Mouse (Mus musculus) midbrain, embryonic 16.5 days (tissue): ENCODE data around the gene Mrps23. TPM values are rescaled to one million over a fixed set of nuclear protein-coding genes. Genes with fewer than 3 reads are reported as not detected.

Experiments used
- ATAC-seq: fragments of 200-750 bp; cut with Nextera tagmentation; 2 replicates; pipeline ENCODE4 v1.8.0; 2017; ENCODE audit warnings: moderate TSS enrichment
- H3K27ac ChIP-seq: fragments of 300-500 bp; sonication (generic); 2 replicates; pipeline ENCODE4 v1.5.1; 2014; ENCODE audit warnings: mild to moderate bottlenecking, low read length, mixed read lengths
- H3K27me3 ChIP-seq: fragments of 300-500 bp; sonication (generic); 2 replicates; pipeline ENCODE4 v1.6.1; 2014; ENCODE audit warnings: low read depth, low read length, mixed read lengths; ENCODE audit not compliant: control insufficient read depth, insufficient read depth
- H3K36me3 ChIP-seq: fragments of 300-500 bp; sonication (generic); 2 replicates; pipeline ENCODE4 v1.6.1; 2014; ENCODE audit warnings: mild to moderate bottlenecking, low read length, moderate library complexity, mixed read lengths; ENCODE audit not compliant: control insufficient read depth, insufficient read depth
- H3K4me1 ChIP-seq: fragments of 300-500 bp; sonication (generic); 2 replicates; pipeline ENCODE4 v1.6.1; 2014; ENCODE audit warnings: mild to moderate bottlenecking, low read length, mixed read lengths; ENCODE audit not compliant: control insufficient read depth, insufficient read depth
- H3K4me2 ChIP-seq: fragments of 300-500 bp; sonication (generic); 2 replicates; pipeline ENCODE4 v1.6.1; 2014; ENCODE audit warnings: mild to moderate bottlenecking, low read length, mixed read lengths
- H3K4me3 ChIP-seq: fragments of 300-500 bp; sonication (generic); 2 replicates; pipeline ENCODE4 v1.5.1; 2014; ENCODE audit warnings: low read depth, mild to moderate bottlenecking, low read length, moderate library complexity, mixed read lengths
- H3K9ac ChIP-seq: fragments of 300-500 bp; sonication (generic); 2 replicates; pipeline ENCODE4 v1.6.1; 2014; ENCODE audit warnings: low read depth, low read length, mixed read lengths
- H3K9me3 ChIP-seq: fragments of 300-500 bp; sonication (generic); replicated peaks from 2 replicates; pipeline ENCODE4 v1.6.1; 2014; ENCODE audit warnings: mild to moderate bottlenecking, low read length, mixed read lengths; ENCODE audit not compliant: control insufficient read depth, poor library complexity, severe bottlenecking
- WGBS: fragments of 180-500 bp; shearing (Covaris S2); extraction: QIAGEN DNeasy Blood & Tissue Kit; methylation state at CpG from one replicate; pipeline ENCODE4 v1.1.7; 2014; 5-methylcytosine and 5-hydroxymethylcytosine counted together
- polyA plus RNA-seq: library from polyadenylated mRNA; unstranded; fragments of >200 nt; fragmentation: Nextera tagmentation; extraction: Ambion mirVana; gene quantifications from 2 replicates; pipeline ENCODE4 v1.2.1, GENCODE M21; 2015

Mrps23 gene
- polyA plus RNA-seq, 1 experiment from 2014 or later, result 65.4 TPM

DNA sequence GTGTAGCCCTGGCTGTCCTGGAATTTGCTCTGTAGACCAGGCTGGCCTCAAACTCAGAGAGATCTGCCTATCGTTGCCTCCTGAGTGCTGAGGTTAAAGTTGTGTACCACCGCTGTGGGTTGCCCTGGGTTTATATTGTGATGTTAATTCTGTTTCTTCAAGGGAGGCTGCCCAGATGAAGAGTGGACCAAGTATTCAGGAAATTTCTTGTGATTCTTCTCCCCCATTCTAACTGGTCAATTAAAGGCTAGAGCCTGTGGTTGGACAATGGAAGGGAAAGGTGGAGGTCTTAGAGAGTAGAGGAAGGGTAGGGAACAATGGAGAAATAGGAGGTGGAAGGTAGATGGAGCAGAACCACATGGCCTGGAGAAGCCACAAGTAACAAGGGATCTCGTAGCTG lies 33.6 kb upstream of the Mrps23 start:
- Histone ChIP-seq H3K4me1 (peaks cover 9% of the 10 kb centered on the region; the same call in 1 of the 2 replicates), H3K9me3 (no peaks in the 10 kb centered on the region), H3K4me3 (no peak overlapping the region), H3K27ac (no peak overlapping the region), H3K9ac (no peak overlapping the region), H3K4me2 (no peak overlapping the region), H3K27me3 (no peaks in the 10 kb centered on the region; the same call in none of the 2 replicates), H3K36me3 (no peaks in the 10 kb centered on the region)
- ATAC-seq, result no peak
- 29% methylated on average over 3 of the region's 3 CpGs for WGBS

DNA sequence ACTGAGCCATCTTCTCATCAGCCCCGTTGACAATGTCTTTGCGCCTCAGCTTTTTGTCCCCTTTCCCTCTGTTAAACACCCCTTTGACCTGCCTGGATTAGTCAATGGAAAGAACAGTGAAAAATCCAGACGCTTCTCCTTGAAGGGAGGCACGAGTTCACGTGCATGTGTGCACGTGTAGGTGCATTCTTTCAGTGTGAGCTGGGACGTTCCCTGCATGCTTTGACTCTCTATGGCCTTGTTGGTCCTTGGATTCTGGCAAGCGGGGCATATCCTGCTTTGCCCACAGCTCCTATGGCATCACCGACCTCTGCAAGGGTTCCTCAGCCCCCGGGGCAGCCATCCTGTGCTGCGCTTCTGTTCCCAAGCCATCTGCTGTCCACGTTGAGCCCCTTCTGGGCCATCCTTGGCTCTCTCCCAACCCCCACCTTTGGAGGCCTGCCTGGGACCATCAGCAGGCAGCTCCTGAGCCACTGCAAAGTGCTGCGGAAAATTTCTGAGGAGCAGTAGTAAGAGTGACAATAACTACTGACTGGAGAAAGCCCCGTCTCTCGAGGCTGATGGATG lies 32.2 kb upstream of the Mrps23 start:
- Histone ChIP-seq H3K27me3 (no peaks in the 10 kb centered on the region; the same call in none of the 2 replicates), H3K9ac (0 out of 2 replicates have a peak overlapping the region, but pooled peaks have one; percentile 8), H3K27ac (no peak overlapping the region), H3K4me1 (peaks cover 5% of the 10 kb centered on the region; the same call in 1 of the 2 replicates), H3K4me3 (no peak overlapping the region), H3K36me3 (no peaks in the 10 kb centered on the region), H3K9me3 (no peaks in the 10 kb centered on the region), H3K4me2 (no peak overlapping the region)
- no peak for ATAC-seq
- 71% methylated on average over 15 of the region's 15 CpGs for WGBS

DNA sequence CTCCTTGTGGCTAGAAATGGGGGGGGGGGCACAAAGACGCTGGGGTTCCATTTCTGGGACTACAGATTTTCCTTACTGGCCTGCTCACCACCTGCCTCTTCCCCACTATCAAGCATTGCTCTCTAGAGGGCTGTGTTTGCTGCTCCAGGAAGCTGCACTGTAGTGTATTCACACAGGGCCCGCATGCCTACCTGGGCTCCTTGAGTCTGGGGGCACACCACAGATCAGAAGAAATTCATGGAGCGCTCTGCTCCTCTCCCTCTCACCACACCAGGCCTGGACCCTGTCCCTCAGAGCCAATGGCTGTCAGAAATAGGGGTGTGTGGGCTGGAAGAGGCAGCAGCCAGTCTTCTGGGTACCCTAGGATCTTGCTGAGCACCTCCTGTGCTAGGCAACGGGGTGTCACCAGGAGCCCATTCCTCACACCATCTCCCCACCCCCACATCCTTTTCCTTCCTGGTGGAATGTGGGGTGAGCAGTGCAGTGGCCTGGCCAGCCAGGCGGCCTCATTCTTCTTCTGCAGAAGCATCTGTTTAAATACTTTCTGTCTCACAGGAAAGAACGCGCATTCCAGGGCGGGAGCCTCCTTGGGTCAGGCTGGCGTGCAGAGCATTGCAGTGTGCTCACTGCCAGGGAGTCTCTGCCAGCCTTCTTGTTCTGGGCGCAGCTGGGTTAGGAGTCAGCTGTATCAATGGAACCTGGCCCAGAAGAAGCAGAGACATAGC lies 31.4 kb upstream of the Mrps23 start:
- 0 out of 2 replicates have a peak overlapping the region, but pooled peaks have one; percentile 28 for H3K9ac ChIP-seq
- H3K36me3 ChIP-seq, result 0 out of 2 replicates have a peak, but pooled peaks cover 2% of the 10 kb centered on the region
- 43% methylated on average over 10 of the region's 10 CpGs for WGBS
- H3K9me3 ChIP-seq, result no peaks in the 10 kb centered on the region
- H3K27ac ChIP-seq, result 0 out of 2 replicates have a peak overlapping the region, but pooled peaks have one; percentile 32
- H3K4me3 ChIP-seq, result no peak overlapping the region
- H3K4me1 ChIP-seq, result peaks cover 5% of the 10 kb centered on the region; the same call in 1 of the 2 replicates
- H3K27me3 ChIP-seq, result no peaks in the 10 kb centered on the region; the same call in none of the 2 replicates
- no peak overlapping the region for H3K4me2 ChIP-seq
- ATAC-seq, result peak; percentile 51; the same call in 1 of the 2 replicates

DNA sequence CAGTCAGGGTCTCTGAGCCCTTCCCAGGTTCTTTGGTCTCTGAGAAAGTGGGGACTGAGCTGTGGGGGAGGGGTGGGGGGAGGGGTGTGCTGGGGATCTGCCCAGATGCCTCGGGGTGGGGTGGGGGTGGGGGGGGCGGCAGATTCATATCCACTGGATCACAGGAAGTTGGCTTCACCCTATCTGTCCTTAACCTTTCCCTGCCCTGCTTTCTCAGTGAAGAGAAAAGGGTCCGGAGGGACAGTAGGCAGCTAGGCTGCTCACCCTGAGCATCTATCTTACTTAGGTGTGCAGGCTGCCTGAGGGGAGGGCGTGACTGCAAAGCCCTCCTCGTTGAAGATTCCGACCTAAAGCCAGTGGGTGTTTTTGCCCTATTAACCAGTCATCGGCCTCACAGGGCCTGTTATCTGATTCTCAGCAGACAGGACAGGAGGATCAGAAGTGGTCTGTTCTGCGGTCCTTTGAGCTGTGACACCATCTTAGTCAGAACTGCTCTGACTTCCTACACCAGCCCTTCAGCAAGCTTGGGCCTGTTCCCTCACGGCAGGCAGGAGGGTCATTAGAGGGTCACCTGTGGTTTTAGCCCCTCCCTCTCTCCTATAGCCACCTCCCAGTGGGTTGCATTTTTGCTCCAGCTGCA lies 30.7 kb upstream of the Mrps23 start:
- Histone ChIP-seq H3K4me1 (peaks cover 5% of the 10 kb centered on the region; the same call in 1 of the 2 replicates), H3K9ac (no peak overlapping the region), H3K36me3 (0 out of 2 replicates have a peak, but pooled peaks cover 2% of the 10 kb centered on the region), H3K4me2 (no peak overlapping the region), H3K27ac (no peak overlapping the region), H3K9me3 (no peaks in the 10 kb centered on the region), H3K27me3 (no peaks in the 10 kb centered on the region; the same call in none of the 2 replicates), H3K4me3 (no peak overlapping the region)
- ATAC-seq, result no peak
- 34% methylated on average over 9 of the region's 9 CpGs for WGBS

DNA sequence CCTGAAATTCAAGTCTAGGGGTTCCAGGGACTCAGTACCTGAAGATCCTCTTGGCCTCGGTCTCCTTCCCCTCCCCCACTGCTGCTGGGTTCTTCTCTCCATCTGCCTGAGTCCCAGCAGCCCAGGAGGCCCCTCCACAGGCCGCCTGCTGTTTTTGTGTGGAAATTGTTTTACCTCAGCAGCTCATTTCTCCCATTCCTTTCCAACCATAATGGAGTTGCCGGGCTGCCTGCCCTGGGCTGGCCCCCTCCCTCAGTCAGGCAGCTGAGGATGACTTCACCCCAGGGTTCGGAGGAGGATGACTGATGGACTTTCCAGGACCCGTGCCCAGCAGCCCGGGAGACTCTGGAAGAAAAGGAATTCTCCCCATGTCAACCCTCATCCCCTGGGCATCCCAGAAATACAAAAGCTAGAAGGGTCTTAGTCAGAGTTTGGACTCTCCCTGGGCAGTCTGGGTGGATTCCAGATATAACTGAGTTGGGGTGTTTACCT lies 23.7 kb upstream of the Mrps23 start:
- ATAC-seq, result peak; percentile 54; the same call in 1 of the 2 replicates
- Histone ChIP-seq H3K36me3 (peaks cover 19% of the 10 kb centered on the region), H3K4me1 (peaks cover 10% of the 10 kb centered on the region), H3K9me3 (no peaks in the 10 kb centered on the region), H3K4me2 (no peak overlapping the region), H3K27ac (no peak overlapping the region), H3K9ac (peak overlapping the region; percentile 4; the same call in 1 of the 2 replicates), H3K27me3 (no peaks in the 10 kb centered on the region), H3K4me3 (no peak overlapping the region)
- WGBS, result 9% methylated on average over 6 of the region's 6 CpGs

DNA sequence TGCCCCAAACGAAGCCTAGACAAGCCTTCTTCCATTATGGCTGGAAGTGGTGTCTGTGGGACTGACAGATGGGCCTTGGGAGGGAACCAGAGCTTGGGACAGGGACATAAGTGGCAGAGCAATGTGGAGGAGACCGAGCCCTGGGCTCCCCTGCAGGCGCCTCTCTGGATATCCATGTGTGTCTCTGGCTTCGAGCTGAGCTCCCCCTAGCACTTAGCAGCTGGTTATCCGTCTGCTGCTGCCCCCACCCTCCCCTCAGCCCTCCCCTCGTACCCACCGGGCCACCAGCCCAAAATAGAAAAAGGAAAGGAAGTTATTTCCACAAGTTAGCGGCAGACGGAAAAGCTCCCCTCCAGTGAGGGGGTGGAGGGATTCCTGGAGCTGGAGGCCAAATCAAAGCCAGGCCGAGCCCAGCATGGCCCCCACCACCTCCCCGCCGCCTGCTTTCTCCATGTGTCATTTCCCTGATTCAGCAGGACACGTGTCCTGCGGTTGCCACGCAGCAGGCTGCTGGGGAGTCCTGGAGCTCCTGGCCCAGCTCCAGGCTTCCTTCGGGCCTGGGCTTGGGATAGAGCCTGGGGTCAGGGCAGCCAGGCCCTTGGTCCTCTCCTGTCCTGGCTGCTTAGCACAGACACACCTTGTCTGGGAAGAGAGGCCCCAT lies 23.1 kb upstream of the Mrps23 start:
- Histone ChIP-seq H3K9ac (no peak overlapping the region), H3K4me3 (no peak overlapping the region), H3K4me2 (no peak overlapping the region), H3K27me3 (no peaks in the 10 kb centered on the region), H3K27ac (no peak overlapping the region), H3K9me3 (no peaks in the 10 kb centered on the region), H3K4me1 (peaks cover 10% of the 10 kb centered on the region), H3K36me3 (peaks cover 19% of the 10 kb centered on the region)
- WGBS, result 7% methylated on average over 14 of the region's 16 CpGs
- peak; percentile 67 for ATAC-seq

DNA sequence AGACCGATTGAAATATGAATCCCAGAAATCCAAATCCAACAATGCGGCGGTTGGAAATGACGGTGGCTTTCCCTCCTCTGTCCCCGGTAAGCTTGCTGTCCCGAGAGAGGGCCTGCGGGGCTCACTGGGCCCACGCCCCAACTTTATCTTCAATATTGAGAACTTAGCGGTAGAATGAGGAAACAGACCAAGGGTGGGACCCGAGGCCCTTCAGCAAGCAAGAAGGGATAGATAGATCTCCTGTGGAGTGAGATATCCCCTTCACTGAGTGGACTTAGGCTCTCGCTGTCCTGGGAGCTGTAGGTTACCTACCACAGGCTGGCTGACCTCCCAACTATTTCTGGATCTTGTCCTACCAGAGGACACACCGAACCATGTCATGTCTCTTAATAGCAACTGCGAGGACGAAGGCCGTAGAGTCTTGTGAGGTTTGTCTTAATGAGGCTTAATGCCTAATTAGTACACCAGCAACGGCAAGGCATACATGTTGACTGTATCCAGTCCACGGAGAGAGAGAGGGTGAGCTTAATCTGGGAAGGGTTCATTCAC lies 19.5 kb upstream of the Mrps23 start:
- H3K27me3 ChIP-seq, result peaks cover under 1% of the 10 kb centered on the region; the same call in 1 of the 2 replicates
- no peaks in the 10 kb centered on the region for H3K9me3 ChIP-seq
- no peak overlapping the region for H3K4me2 ChIP-seq
- WGBS, result 83% methylated on average over 17 of the region's 17 CpGs
- peaks cover 26% of the 10 kb centered on the region for H3K4me1 ChIP-seq
- no peak overlapping the region for H3K4me3 ChIP-seq
- H3K27ac ChIP-seq, result no peak overlapping the region
- H3K36me3 ChIP-seq, result peaks cover 17% of the 10 kb centered on the region
- H3K9ac ChIP-seq, result no peak overlapping the region
- ATAC-seq, result no peak
